Mouse (Mus musculus) layer of hippocampus, adult 8-10 months (tissue): ENCODE measurements around the gene Spata46. TPM values are rescaled to one million over a fixed set of nuclear protein-coding genes. Genes with fewer than 3 reads are reported as not detected.

ENCODE experiments used
- DNase-seq, 2 experiments: peaks; one replicate each; pipeline ENCODE4 v3.0.0; 2022; ENCODE audit warnings: low spot score in 2 of 2
- total RNA-seq, 4 experiments: library from RNA; stranded (reverse); gene quantifications; 2 replicates each; pipeline ENCODE4 v1.2.4; 2022

Gene Spata46
- not detected for total RNA-seq

GRCm38 (mm10) chr1:170308503-170308902 is at the start of gene Spata46:
TSS of gene Spata46 (plus strand) at chr1:170308803.
- no peak for DNase-seq

GRCm38 (mm10) chr1:170270281-170270680 is 38.3 kb upstream of the Spata46 start:
- DNase-seq = no peak

- no peak for DNase-seq
Observed at GRCm38 (mm10) chr1:170270696-170271095, 37.9 kb upstream of the Spata46 start.

GRCm38 (mm10) chr1:170273252-170273651 is 35.4 kb upstream of the Spata46 start:
- no peak for DNase-seq

GRCm38 (mm10) chr1:170277016-170277415 is 31.6 kb upstream of the Spata46 start, which contains the start of gene Sh2d1b1:
TSS of gene Sh2d1b1 (plus strand) at chr1:170277320.
- DNase-seq = no peak

GRCm38 (mm10) chr1:170282415-170283129 is 26.0 kb upstream of the Spata46 start:
- no peak for DNase-seq

- DNase-seq = peak; percentile 58 to 63
Observed at GRCm38 (mm10) chr1:170292239-170292951, 16.2 kb upstream of the Spata46 start.

- DNase-seq = no peak
Observed at GRCm38 (mm10) chr1:170293257-170293656, 15.3 kb upstream of the Spata46 start.

- peak in 1 of 2 experiments; percentile 30 for DNase-seq
Observed at GRCm38 (mm10) chr1:170294786-170295570, 13.6 kb upstream of the Spata46 start.

GRCm38 (mm10) chr1:170299496-170299895 is 9.1 kb upstream of the Spata46 start:
- DNase-seq = no peak

GRCm38 (mm10) chr1:170301686-170302085 is 6.9 kb upstream of the Spata46 start:
- no peak for DNase-seq

- no peak for DNase-seq
Observed at GRCm38 (mm10) chr1:170302456-170302855, 6.1 kb upstream of the Spata46 start.

GRCm38 (mm10) chr1:170303103-170303502 is 5.5 kb upstream of the Spata46 start:
- DNase-seq = no peak

- no peak for DNase-seq
Observed at GRCm38 (mm10) chr1:170305002-170305401, 3.6 kb upstream of the Spata46 start.

- DNase-seq = no peak
Observed at GRCm38 (mm10) chr1:170306232-170306631, 2.4 kb upstream of the Spata46 start, which contains the start of gene Gm7694. TSS of gene Gm7694 (minus strand) at chr1:170306332.

GRCm38 (mm10) chr1:170311431-170311830 is 2.8 kb downstream of the Spata46 start:
- DNase-seq = no peak

GRCm38 (mm10) chr1:170322046-170322445 is 13.4 kb downstream of the Spata46 start:
- DNase-seq = no peak

- DNase-seq = no peak
Observed at GRCm38 (mm10) chr1:170323001-170323400, 14.4 kb downstream of the Spata46 start.

- DNase-seq = no peak
Observed at GRCm38 (mm10) chr1:170324312-170324711, 15.7 kb downstream of the Spata46 start.

- DNase-seq = no peak
Observed at GRCm38 (mm10) chr1:170325277-170325676, 16.7 kb downstream of the Spata46 start.

GRCm38 (mm10) chr1:170331926-170332325 is 23.3 kb downstream of the Spata46 start:
- no peak for DNase-seq

GRCm38 (mm10) chr1:170332775-170333174 is 24.2 kb downstream of the Spata46 start:
- DNase-seq = no peak
